Mouse (Mus musculus) heart, embryonic 12.5 days (tissue): ENCODE results near the gene Pgm2. TPM values are rescaled to one million over a fixed set of nuclear protein-coding genes. Genes with fewer than 3 reads are reported as not detected.
A peak's percentile ranks its signal among the peaks of the same experiment; 100 is the strongest.

Source experiments
- ATAC-seq: fragments of 200-750 bp; cut with Nextera tagmentation; 2 replicates; pipeline ENCODE4 v1.8.0; 2017; ENCODE audit warnings: moderate TSS enrichment, moderate library complexity; ENCODE audit not compliant: insufficient number of reproducible peaks, low FRiP score
- H3K27ac ChIP-seq: fragments of 300-500 bp; sonication (generic); 2 replicates; pipeline ENCODE4 v1.5.1; 2016; ENCODE audit warnings: mild to moderate bottlenecking, moderate library complexity; ENCODE audit not compliant: poor library complexity, severe bottlenecking
- H3K27me3 ChIP-seq: fragments of 300-500 bp; sonication (generic); replicated peaks from 2 replicates; pipeline ENCODE4 v1.6.1; 2016; ENCODE audit warnings: mild to moderate bottlenecking, moderate library complexity
- H3K36me3 ChIP-seq: fragments of 300-500 bp; sonication (generic); 2 replicates; pipeline ENCODE4 v1.6.1; 2016; ENCODE audit warnings: mild to moderate bottlenecking, moderate library complexity
- H3K4me1 ChIP-seq: fragments of 300-500 bp; sonication (generic); replicated peaks from 2 replicates; pipeline ENCODE4 v1.6.1; 2016; ENCODE audit warnings: mild to moderate bottlenecking
- H3K4me2 ChIP-seq: fragments of 300-500 bp; sonication (generic); 2 replicates; pipeline ENCODE4 v1.6.1; 2016; ENCODE audit warnings: mild to moderate bottlenecking, moderate library complexity
- H3K4me3 ChIP-seq: fragments of 300-500 bp; sonication (generic); 2 replicates; pipeline ENCODE4 v1.5.1; 2016; ENCODE audit warnings: mild to moderate bottlenecking
- H3K9ac ChIP-seq: fragments of 300-500 bp; sonication (generic); 2 replicates; pipeline ENCODE4 v1.6.1; 2016; ENCODE audit warnings: mild to moderate bottlenecking, moderate library complexity
- H3K9me3 ChIP-seq: fragments of 300-500 bp; sonication (generic); replicated peaks from 2 replicates; pipeline ENCODE4 v1.6.1; 2016; ENCODE audit warnings: mild to moderate bottlenecking, moderate library complexity
- WGBS: fragments of 180-500 bp; shearing (Covaris S2); methylation state at CpG from one replicate; pipeline ENCODE4 v1.1.7; 2016; 5-methylcytosine and 5-hydroxymethylcytosine counted together
- polyA plus RNA-seq: library from polyadenylated mRNA; unstranded; fragments of >200 nt; fragmentation: Nextera tagmentation; extraction: Ambion mirVana; gene quantifications from 2 replicates; pipeline ENCODE4 v1.2.1, GENCODE M21; 2016

The Pgm2 gene
- polyA plus RNA-seq, 1 experiment from 2014 or later = 20.7 TPM

- Histone ChIP-seq H3K4me3 (no peak overlapping the region), H3K27me3 (peaks cover 21% of the 10 kb centered on the region), H3K4me2 (no peak overlapping the region), H3K9ac (no peak overlapping the region), H3K27ac (no peak overlapping the region), H3K36me3 (no peaks in the 10 kb centered on the region), H3K4me1 (0 out of 2 replicates have a peak, but pooled peaks cover 4% of the 10 kb centered on the region), H3K9me3 (no peaks in the 10 kb centered on the region)
- no peak for ATAC-seq
- WGBS = 43% methylated on average over 3 of the region's 3 CpGs
Observed at GRCm38 (mm10) chr5:64075506-64075905, 17.2 kb upstream of the Pgm2 start.

DNA sequence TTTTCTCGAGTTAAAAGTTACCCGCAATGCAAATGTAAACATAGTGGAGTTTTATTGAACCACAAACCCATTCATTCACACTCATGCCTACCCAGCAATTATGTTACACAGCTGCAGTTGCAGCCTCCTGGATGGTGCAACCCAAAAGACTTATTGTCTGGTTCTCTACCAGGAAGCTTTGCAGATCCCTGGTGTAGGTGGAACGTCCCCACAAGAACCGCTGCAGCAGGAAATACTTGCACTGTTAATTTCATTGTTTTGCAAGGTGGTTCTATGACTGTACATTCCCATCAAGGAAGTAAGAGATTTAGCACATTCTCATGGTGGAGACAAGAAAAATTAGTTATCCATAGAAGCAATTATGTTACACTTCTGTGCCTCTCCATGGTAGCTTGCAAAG, 15.4 kb upstream of the Pgm2 start:
- no peak overlapping the region for H3K4me3 ChIP-seq
- H3K27me3 ChIP-seq = peaks cover 21% of the 10 kb centered on the region
- H3K36me3 ChIP-seq = no peaks in the 10 kb centered on the region
- no peaks in the 10 kb centered on the region for H3K9me3 ChIP-seq
- H3K4me1 ChIP-seq = 0 out of 2 replicates have a peak, but pooled peaks cover 4% of the 10 kb centered on the region
- WGBS = 76% methylated on average over 4 of the region's 4 CpGs
- H3K9ac ChIP-seq = no peak overlapping the region
- no peak for ATAC-seq
- H3K4me2 ChIP-seq = no peak overlapping the region
- H3K27ac ChIP-seq = no peak overlapping the region

DNA sequence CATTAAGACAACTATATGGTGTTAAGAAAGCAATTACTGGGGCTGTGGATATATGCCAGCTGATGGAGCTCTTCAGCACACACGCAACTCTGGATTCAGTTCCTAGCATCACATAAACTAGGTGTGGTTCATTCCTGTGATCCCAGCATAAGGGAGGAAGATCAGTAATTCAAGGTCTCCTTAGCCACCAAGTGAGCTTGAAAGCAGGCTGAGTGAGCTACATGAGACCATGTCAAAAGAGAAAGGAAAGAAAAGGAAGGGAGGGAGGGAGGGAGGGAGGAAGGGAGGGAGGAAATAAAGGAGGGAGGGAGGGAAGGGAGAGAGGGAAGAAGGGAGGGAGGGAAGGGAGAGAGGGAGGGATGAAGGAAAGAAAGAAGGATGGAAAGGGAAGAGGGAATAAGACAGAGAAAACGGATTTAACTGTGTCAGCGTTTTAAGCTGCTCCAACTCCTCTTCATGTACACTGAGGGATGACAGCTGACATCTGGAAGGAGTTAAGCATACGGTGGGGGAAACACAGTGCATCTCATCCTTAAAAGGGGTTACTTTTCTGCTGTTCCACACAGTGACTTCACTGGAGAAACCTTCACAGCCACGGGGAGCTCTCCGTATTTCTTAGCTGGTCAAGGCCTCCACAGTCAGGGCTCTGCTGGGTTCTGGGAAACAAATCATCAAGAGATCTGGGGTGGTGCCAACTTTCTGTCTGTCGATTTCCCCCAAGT, 13.8 kb upstream of the Pgm2 start:
- H3K27me3 ChIP-seq = peaks cover 10% of the 10 kb centered on the region
- H3K4me2 ChIP-seq = no peak overlapping the region
- H3K27ac ChIP-seq = peak overlapping the region; percentile 43; the same call in 1 of the 2 replicates
- no peaks in the 10 kb centered on the region for H3K9me3 ChIP-seq
- 0 out of 2 replicates have a peak, but pooled peaks cover 4% of the 10 kb centered on the region for H3K4me1 ChIP-seq
- WGBS = 47% methylated on average over 7 of the region's 7 CpGs
- no peak overlapping the region for H3K9ac ChIP-seq
- 0 out of 2 replicates have a peak, but pooled peaks have one; percentile 25 for ATAC-seq
- no peak overlapping the region for H3K4me3 ChIP-seq
- no peaks in the 10 kb centered on the region for H3K36me3 ChIP-seq

DNA sequence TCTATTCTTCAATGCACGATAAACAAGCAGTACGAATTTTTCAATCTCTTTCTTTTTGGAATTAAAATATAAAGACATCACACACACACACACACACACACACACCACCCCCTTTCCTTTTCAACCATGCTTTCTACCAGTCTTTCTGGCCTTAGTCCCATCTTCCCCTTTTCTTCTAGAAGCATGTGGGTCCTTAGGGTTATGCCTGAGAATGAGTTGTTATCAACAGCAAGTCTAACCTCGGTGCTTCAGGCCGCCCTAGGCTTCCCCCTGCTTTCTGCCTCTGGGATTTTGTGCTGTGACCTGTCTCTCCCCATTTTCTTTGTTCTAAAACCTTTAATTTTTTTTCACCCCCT, 13.3 kb upstream of the Pgm2 start:
- ATAC-seq = no peak
- H3K27ac ChIP-seq = peak overlapping the region; percentile 43; the same call in 1 of the 2 replicates
- peaks cover 9% of the 10 kb centered on the region; the same call in 1 of the 2 replicates for H3K27me3 ChIP-seq
- H3K4me3 ChIP-seq = no peak overlapping the region
- 65% methylated on average over 4 of the region's 4 CpGs for WGBS
- no peaks in the 10 kb centered on the region for H3K36me3 ChIP-seq
- no peaks in the 10 kb centered on the region for H3K9me3 ChIP-seq
- 0 out of 2 replicates have a peak, but pooled peaks cover 4% of the 10 kb centered on the region for H3K4me1 ChIP-seq
- no peak overlapping the region for H3K9ac ChIP-seq
- H3K4me2 ChIP-seq = no peak overlapping the region

GRCm38 (mm10) chr5:64083447-64084359, 9.0 kb upstream of the Pgm2 start:
- H3K4me3 ChIP-seq = no peak overlapping the region
- no peaks in the 10 kb centered on the region for H3K36me3 ChIP-seq
- no peaks in the 10 kb centered on the region for H3K4me1 ChIP-seq
- no peak for ATAC-seq
- no peak overlapping the region for H3K9ac ChIP-seq
- H3K27ac ChIP-seq = no peak overlapping the region
- no peak overlapping the region for H3K4me2 ChIP-seq
- no peaks in the 10 kb centered on the region; the same call in 1 of the 2 replicates for H3K27me3 ChIP-seq
- WGBS = 83% methylated on average over 15 of the region's 15 CpGs
- no peaks in the 10 kb centered on the region for H3K9me3 ChIP-seq

- no peak for ATAC-seq
- no peaks in the 10 kb centered on the region for H3K9me3 ChIP-seq
- 89% methylated on average over 9 of the region's 9 CpGs for WGBS
- no peaks in the 10 kb centered on the region; the same call in 1 of the 2 replicates for H3K27me3 ChIP-seq
- no peak overlapping the region for H3K4me2 ChIP-seq
- no peaks in the 10 kb centered on the region for H3K36me3 ChIP-seq
- no peak overlapping the region for H3K9ac ChIP-seq
- H3K4me1 ChIP-seq = no peaks in the 10 kb centered on the region
- H3K4me3 ChIP-seq = no peak overlapping the region
- H3K27ac ChIP-seq = no peak overlapping the region
Observed at GRCm38 (mm10) chr5:64085405-64085804, 7.3 kb upstream of the Pgm2 start.

DNA sequence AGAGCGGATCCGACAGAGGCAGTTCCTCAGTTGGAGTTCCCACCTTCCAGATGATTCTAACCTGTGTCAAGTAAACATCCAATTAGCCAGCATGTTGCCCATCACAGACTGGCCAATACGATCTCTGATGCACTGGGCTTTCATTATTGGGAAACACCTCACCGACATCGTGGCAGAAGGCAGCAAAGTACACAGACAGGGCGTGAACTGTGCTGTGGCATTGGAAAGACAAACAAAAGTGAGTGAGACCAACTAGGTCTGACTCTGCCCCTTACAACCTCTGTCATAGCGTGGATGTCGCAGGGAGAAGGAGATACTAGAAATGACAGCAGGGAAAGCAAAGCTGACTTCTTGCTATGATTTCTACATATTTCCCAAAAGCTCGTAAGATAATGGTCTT, 4.0 kb upstream of the Pgm2 start:
- Histone ChIP-seq H3K36me3 (no peaks in the 10 kb centered on the region), H3K9me3 (no peaks in the 10 kb centered on the region; the same call in 1 of the 2 replicates), H3K4me3 (no peak overlapping the region), H3K4me1 (peaks cover 1% of the 10 kb centered on the region; the same call in 1 of the 2 replicates), H3K27me3 (no peaks in the 10 kb centered on the region), H3K4me2 (no peak overlapping the region), H3K9ac (no peak overlapping the region), H3K27ac (no peak overlapping the region)
- 80% methylated on average over 9 of the region's 9 CpGs for WGBS
- ATAC-seq = no peak

DNA sequence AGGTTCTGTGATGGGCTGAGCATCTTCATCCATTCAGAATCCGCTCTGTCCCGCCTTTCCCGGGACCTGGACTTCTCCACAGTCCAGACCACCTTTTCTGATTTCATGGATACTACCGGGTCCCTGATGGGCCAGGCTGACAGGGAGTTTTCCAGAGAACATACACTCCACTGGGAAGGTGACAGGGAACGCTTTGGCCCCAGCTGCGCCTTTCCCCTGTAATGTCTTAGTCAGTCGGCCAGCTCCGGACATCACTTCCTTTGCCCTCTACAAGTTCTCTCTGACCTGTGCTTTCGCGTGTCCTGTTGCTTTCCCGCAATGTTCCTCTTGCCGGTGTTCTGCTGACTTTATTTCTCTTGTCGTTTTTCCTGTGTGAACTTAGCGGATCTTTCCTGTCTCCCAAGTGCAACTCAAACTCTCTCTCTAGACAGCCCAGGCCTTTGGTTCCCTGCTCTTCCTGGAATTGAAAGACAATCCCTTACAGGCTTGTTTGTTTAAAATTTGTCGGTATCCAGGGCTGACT, 660 bp downstream of the Pgm2 start:
- Histone ChIP-seq H3K27me3 (no peaks in the 10 kb centered on the region), H3K27ac (peak overlapping the region; percentile 67), H3K36me3 (peaks cover 16% of the 10 kb centered on the region), H3K4me1 (peaks cover 20% of the 10 kb centered on the region), H3K9me3 (no peaks in the 10 kb centered on the region; the same call in 1 of the 2 replicates), H3K4me2 (peak overlapping the region; percentile 88), H3K9ac (peak overlapping the region; percentile 94), H3K4me3 (peak overlapping the region; percentile 95)
- WGBS = 2% methylated on average over 15 of the region's 15 CpGs
- ATAC-seq = peak; percentile 36; the same call in 1 of the 2 replicates

DNA sequence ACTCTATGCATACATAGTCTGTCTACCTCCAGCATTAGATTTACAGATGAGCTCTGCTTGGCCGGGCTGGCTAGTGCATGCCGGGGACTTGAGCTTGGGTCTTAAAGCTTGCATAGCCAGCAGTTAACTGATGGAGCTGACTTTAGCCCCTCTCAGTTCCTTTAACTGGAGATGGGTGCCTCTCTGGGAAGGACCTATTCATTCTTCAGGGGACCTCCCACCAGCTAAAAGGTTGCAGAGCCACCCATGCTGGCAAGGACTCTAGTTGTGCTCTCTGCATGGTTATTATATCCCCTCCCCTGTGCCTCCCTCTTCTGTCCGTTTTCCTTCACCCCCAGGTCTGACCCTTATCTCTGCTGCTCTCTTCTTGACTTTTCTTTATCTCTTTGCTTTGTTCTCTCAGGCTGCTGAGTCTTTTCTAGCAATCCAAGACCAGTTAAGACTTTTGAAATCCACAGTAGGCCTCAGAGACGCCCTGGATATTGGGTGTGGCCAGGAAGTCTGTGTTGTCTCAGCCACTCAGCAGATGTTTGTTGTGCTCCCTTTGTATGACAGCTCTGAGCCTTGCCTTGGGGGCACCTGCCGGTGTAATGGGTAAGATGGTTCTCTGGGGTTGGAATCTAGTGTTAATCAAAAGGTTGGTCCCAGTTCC, 2.7 kb downstream of the Pgm2 start:
- Histone ChIP-seq H3K9me3 (no peaks in the 10 kb centered on the region; the same call in 1 of the 2 replicates), H3K4me3 (no peak overlapping the region), H3K9ac (no peak overlapping the region), H3K4me1 (peaks cover 20% of the 10 kb centered on the region), H3K27me3 (no peaks in the 10 kb centered on the region), H3K27ac (0 out of 2 replicates have a peak overlapping the region, but pooled peaks have one; percentile 17), H3K36me3 (peaks cover 21% of the 10 kb centered on the region), H3K4me2 (no peak overlapping the region)
- ATAC-seq = no peak
- 50% methylated on average over 5 of the region's 5 CpGs for whole genome bisulfite sequencing

DNA sequence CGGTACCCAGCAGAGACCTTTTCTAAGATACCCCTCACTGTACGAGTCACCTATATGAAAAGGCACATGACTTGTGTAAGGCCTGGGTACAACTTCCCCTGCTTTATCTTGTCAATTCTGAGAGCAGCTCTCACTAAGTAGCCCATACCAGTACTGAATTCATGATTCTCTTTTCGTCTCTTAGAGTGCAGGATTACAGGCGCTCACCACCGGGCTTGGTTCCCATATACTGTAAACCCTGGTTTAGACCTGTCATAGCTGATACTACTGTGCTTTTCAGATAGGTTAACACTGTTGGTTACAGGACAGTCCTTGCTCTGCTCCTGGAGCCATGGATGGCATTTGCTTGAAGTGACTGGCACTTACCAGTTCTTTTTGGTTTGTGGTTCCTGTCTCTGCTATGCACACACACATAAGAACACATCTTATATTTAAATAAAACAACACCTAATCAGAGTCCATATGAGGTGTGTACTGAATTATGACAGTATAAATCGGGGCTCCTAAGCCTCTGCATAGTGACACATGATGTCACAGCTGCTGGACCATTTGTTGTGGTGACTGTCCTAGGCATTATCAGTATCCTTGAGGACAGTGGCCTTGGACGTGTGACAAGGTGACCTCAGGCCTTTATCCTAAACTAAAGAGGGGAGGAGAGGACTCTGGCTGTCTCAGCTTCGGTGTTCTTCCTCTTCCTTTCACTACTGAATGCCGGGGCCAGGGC, 9.4 kb downstream of the Pgm2 start:
- peaks cover 7% of the 10 kb centered on the region; the same call in 1 of the 2 replicates for H3K4me1 ChIP-seq
- no peak overlapping the region for H3K4me3 ChIP-seq
- no peaks in the 10 kb centered on the region for H3K9me3 ChIP-seq
- no peak overlapping the region for H3K4me2 ChIP-seq
- no peak for ATAC-seq
- WGBS = 57% methylated on average over 9 of the region's 9 CpGs
- peaks cover 56% of the 10 kb centered on the region for H3K36me3 ChIP-seq
- no peak overlapping the region for H3K9ac ChIP-seq
- no peaks in the 10 kb centered on the region for H3K27me3 ChIP-seq
- no peak overlapping the region for H3K27ac ChIP-seq
